Mouse (Mus musculus) kidney, adult 2 months (tissue): ENCODE measurements around the gene Ankrd33b.

Source experiments
- CTCF ChIP-seq: fragments of 200-500 bp; conservative IDR thresholded peaks from 2 replicates; pipeline ENCODE4 v1.5.1; 2011; ENCODE audit warnings: low read depth, mild to moderate bottlenecking, control low read depth, low read length, moderate library complexity, mixed read lengths; ENCODE audit not compliant: insufficient read depth, insufficient read length
- POLR2A ChIP-seq: fragments of 200-500 bp; IDR thresholded peaks from one replicate; pipeline ENCODE4 v1.6.1; 2011; ENCODE audit warnings: low read depth, low read length, control low read depth

GRCm38 (mm10) chr15:31318158-31318955 is 49.2 kb downstream of the Ankrd33b start:
- TF ChIP-seq POLR2A: no peak
- TF ChIP-seq CTCF: no peak
